Mouse (Mus musculus): ENCODE measurements around the gene Nav2.

Nav2 gene

GRCm38 (mm10) chr7:49064792-49065521, 156.4 kb downstream of the Nav2 start:
- DNase-seq = peak; percentile 46

GRCm38 (mm10) chr7:49065621-49066475, 157.3 kb downstream of the Nav2 start:
- no peak for DNase-seq

- DNase-seq = no peak
Measured at GRCm38 (mm10) chr7:49066828-49067227, 158.3 kb downstream of the Nav2 start.

GRCm38 (mm10) chr7:49069396-49069961, 161.0 kb downstream of the Nav2 start:
- DNase-seq = no peak

- no peak for DNase-seq
Measured at GRCm38 (mm10) chr7:49070621-49071020, 162.1 kb downstream of the Nav2 start.

GRCm38 (mm10) chr7:49071141-49071567, 162.6 kb downstream of the Nav2 start:
- no peak for DNase-seq

- no peak for DNase-seq
Measured at GRCm38 (mm10) chr7:49075333-49075934, 166.9 kb downstream of the Nav2 start.

GRCm38 (mm10) chr7:49076283-49076694, 167.8 kb downstream of the Nav2 start:
- no peak for DNase-seq

DNA sequence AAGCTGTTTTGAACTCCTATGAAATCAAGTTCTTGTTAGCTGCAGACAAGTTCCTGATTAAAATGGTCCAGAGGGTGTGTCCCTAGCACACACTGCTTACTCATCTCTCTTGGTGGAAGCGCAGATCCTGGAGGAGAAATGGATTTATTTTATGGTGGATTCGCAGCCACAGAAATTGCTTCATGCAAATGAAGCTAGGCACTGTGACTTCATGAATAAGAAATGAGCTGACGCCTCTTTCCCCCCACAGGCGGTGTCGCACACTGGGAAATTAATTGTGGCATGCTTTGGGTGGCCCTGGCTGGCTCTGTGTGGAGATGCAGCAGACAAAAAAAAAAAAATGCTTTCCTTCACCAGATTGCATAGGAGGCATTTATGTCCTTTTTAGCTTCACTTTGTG, 170.4 kb downstream of the Nav2 start:
- no peak for DNase-seq

- no peak for DNase-seq
Measured at GRCm38 (mm10) chr7:49082585-49083165, 174.2 kb downstream of the Nav2 start.

GRCm38 (mm10) chr7:49084768-49085167, 176.3 kb downstream of the Nav2 start:
- no peak for DNase-seq

DNA sequence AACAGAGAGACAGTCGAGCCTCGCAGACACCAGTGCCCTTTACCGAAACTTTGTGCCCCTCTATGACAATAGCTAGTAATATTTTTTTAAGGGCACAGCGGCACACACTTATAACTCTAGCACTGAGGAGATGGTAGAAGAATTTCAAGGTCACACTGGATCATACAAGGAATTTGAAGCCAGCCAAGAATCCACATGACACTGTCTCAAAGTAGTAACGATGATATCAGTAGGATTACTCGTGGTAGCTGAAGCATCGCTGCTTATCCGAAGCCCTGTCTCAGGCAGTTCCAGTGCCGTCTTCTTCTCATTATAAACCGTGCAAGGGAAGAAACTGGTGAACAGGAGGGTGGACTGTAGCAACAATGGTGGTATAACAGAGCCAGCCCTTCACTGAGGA, 177.2 kb downstream of the Nav2 start:
- no peak for DNase-seq

DNA sequence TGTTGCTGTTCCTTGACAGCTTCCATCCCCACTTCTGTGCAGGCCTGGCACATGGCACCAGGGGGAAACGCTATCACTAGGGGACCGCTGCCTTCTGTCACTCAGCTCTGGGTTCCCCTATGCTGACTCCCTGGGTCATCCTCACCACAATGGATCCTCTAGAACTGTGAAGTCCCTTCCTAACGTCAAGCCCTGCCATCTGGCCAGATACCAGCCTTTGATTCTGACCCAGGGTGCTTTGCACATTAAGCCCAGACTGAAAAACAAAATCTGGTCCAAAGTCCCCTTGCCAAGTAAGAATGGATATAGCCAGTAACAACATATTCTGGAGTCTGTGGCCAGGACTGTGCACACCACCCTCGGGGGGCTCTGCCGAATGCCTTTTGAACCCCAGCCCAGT, 178.6 kb downstream of the Nav2 start:
- DNase-seq = no peak

DNA sequence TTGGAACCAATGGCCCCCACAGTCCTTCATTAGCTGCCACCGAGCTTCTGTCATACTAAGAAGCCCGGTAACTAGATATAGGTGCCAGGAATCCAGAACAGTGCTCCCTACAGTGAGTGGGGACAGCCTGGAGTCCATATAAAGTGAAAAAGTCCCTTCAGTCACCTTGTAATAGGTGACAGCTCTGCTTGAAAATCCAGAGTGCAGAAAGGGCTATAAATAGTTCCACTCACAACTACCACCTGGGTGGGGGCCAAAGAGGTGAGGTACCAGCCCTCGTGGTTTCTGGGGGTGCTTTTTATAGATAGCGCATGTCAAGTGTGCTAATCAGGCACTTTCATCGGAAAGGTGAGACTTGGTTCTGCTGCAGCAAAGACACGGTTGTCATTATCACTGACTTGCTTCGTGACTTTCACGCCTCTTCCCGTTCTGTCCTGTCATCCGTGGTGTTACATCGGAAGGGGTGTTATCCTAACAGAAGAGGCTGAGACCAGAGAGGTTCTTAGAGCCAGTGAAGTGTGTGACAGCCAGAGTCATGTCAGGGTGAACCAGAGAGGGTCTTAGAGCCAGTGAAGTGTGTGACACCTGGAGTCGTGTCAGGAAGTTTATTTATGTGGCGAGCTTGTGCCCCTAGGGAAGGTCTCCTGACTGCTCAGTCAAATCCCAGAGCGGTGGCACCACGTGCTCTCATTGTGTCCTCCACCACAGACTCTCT, 179.8 kb downstream of the Nav2 start:
- DNase-seq = no peak

- DNase-seq = no peak
Measured at GRCm38 (mm10) chr7:49091371-49091770, 182.9 kb downstream of the Nav2 start.

DNA sequence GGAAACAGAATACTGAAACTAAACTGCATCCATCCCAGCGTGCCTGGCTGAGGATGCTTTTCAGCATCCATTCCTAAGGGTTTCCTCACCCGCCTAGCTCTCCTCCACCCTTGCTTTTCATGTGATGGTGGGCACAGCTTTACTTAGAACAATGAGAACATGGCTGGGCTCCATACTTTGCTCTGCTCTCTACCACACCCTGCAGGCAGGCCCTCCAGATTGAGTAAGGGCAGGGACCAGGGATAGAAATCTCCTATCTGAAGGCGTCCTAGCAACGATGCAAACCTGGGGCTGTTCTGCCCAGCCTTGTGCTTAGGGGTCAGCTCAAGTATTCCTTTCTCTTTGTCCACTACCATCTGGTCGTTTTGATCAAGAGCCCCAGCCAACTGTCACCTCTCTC, 183.4 kb downstream of the Nav2 start:
- DNase-seq = no peak

GRCm38 (mm10) chr7:49093596-49093995, 185.1 kb downstream of the Nav2 start:
- DNase-seq = no peak

- DNase-seq = no peak
Measured at GRCm38 (mm10) chr7:49094531-49094930, 186.0 kb downstream of the Nav2 start.

- DNase-seq = no peak
Measured at GRCm38 (mm10) chr7:49101291-49101690, 192.8 kb downstream of the Nav2 start.

DNA sequence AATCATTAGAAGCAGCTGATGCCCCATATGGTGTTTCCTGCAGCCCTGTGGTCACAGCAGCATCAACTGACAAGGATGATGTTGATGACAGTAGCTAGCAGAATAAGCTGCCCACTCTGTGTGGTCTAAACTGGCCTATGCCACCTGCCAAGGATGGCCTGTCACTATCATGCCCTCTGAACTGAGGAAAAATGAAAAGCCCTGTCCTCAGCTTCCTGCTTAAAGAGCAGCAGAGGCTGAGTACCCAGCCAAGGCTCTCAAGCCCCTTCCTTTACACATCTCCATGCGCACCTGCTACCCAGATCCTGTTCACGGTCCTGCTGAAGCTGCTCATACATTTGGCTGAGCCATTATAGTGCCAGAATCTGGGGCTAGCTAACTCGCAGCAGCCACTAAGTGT, 193.7 kb downstream of the Nav2 start:
- no peak for DNase-seq

DNA sequence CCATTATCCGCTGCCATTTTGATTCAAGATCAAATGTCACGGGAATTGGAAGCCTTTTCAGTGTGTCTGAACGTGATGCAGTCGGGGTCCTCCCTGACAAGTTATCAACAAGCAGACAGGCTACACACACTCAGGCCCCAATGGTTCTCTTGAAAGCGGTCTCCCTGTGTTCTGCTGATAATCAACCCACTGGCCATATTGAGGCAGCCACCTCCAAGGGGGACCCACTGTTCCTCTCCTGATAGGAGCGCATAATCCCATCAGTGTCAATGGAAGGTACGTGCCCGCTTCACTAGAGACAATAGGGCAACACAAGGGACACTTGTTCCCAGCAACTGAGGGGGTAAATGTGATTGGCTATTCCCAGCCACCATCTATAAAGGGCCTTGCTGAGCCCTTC, 195.9 kb downstream of the Nav2 start:
- DNase-seq = no peak

GRCm38 (mm10) chr7:49104793-49105192, 196.3 kb downstream of the Nav2 start:
- DNase-seq = no peak

Measured in right cerebral cortex, postnatal 14 days (tissue).